Mouse (Mus musculus) myocyte (in vitro differentiated cells): ENCODE data around the gene Irs4. TPM values are rescaled to one million over a fixed set of nuclear protein-coding genes. Genes with fewer than 3 reads are reported as not detected.

ENCODE experiments used
- H3K27me3 ChIP-seq: one replicate; pipeline ENCODE4 v1.6.1; 2011; ENCODE audit not compliant: control insufficient read depth, insufficient read depth, insufficient read length
- H3K36me3 ChIP-seq: one replicate; pipeline ENCODE4 v1.6.1; 2011; ENCODE audit not compliant: control insufficient read depth, insufficient read depth
- H3K4me2 ChIP-seq: one replicate; pipeline ENCODE4 v1.6.1; 2011; ENCODE audit warnings: low read depth, control low read depth
- H3K4me3 ChIP-seq: one replicate; pipeline ENCODE4 v1.5.1; 2011; ENCODE audit warnings: mild to moderate bottlenecking, control low read depth, moderate library complexity
- H3K79me2 ChIP-seq: one replicate; pipeline ENCODE4 v1.6.1; 2011; ENCODE audit not compliant: control insufficient read depth, insufficient read depth
- H3ac ChIP-seq: one replicate; pipeline ENCODE4 v1.6.1; 2011; ENCODE audit not compliant: control insufficient read depth, insufficient read length
- CEBPB ChIP-seq: IDR thresholded peaks from 2 replicates; pipeline ENCODE4 v1.6.1; 2011; ENCODE audit warnings: mild to moderate bottlenecking, moderate library complexity; ENCODE audit not compliant: poor library complexity, insufficient read depth, severe bottlenecking
- E2F4 ChIP-seq: IDR thresholded peaks from one replicate; pipeline ENCODE4 v1.6.1; 2011; ENCODE audit warnings: mild to moderate bottlenecking, control low read depth, moderate library complexity; ENCODE audit not compliant: insufficient read depth
- MAX ChIP-seq: IDR thresholded peaks from one replicate; pipeline ENCODE4 v1.6.1; 2011; ENCODE audit warnings: low read depth, mild to moderate bottlenecking, control low read depth
- MYOD1 ChIP-seq, 3 experiments: IDR thresholded peaks; one replicate each; pipeline ENCODE4 v1.6.1; 2011; ENCODE audit warnings: control low read depth in 2 of 3, low read depth in 2 of 3, mild to moderate bottlenecking in 2 of 3, moderate library complexity in 1 of 3; ENCODE audit not compliant: insufficient read length in 2 of 3, control insufficient read depth in 1 of 3
- MYOG ChIP-seq, 3 experiments: IDR thresholded peaks; one replicate each; pipeline ENCODE4 v1.6.1; 2011; ENCODE audit warnings: control low read depth in 2 of 3, low read depth in 2 of 3, mild to moderate bottlenecking in 2 of 3; ENCODE audit not compliant: insufficient read length in 2 of 3, control insufficient read depth in 1 of 3, insufficient read depth in 1 of 3
- POLR2A ChIP-seq: IDR thresholded peaks from one replicate; pipeline ENCODE4 v1.6.1; 2011; ENCODE audit warnings: low read depth, mild to moderate bottlenecking, control low read depth, moderate library complexity; ENCODE audit not compliant: insufficient read length
- POLR2AphosphoS2 ChIP-seq: IDR thresholded peaks from one replicate; pipeline ENCODE4 v1.6.1; 2011; ENCODE audit warnings: low read depth, control low read depth; ENCODE audit not compliant: insufficient read length
- REST ChIP-seq: IDR thresholded peaks from one replicate; pipeline ENCODE4 v1.6.1; 2011; ENCODE audit warnings: mild to moderate bottlenecking, control low read depth, moderate library complexity; ENCODE audit not compliant: insufficient read depth, insufficient read length
- SRF ChIP-seq: IDR thresholded peaks from one replicate; pipeline ENCODE4 v1.6.1; 2011; ENCODE audit warnings: low read depth; ENCODE audit not compliant: control insufficient read depth, insufficient read length
- TCF12 ChIP-seq: IDR thresholded peaks from one replicate; pipeline ENCODE4 v1.6.1; 2011; ENCODE audit warnings: mild to moderate bottlenecking, control low read depth; ENCODE audit not compliant: poor library complexity, insufficient read depth, severe bottlenecking
- TCF3 ChIP-seq: IDR thresholded peaks from one replicate; pipeline ENCODE4 v1.6.1; 2011; ENCODE audit warnings: low read depth, control low read depth; ENCODE audit not compliant: insufficient read length
- USF1 ChIP-seq: IDR thresholded peaks from one replicate; pipeline ENCODE4 v1.6.1; 2011; ENCODE audit warnings: low read depth, mild to moderate bottlenecking, control low read depth, moderate library complexity
- polyA plus RNA-seq: library from polyadenylated mRNA; unstranded; fragments of >200 nt; fragmentation: generic; extraction: Trizol; gene quantifications from one replicate; pipeline ENCODE4 v1.2.1, GENCODE M21; 2012; ENCODE audit warnings: missing spikeins

The Irs4 gene
- not detected for polyA plus RNA-seq

DNA sequence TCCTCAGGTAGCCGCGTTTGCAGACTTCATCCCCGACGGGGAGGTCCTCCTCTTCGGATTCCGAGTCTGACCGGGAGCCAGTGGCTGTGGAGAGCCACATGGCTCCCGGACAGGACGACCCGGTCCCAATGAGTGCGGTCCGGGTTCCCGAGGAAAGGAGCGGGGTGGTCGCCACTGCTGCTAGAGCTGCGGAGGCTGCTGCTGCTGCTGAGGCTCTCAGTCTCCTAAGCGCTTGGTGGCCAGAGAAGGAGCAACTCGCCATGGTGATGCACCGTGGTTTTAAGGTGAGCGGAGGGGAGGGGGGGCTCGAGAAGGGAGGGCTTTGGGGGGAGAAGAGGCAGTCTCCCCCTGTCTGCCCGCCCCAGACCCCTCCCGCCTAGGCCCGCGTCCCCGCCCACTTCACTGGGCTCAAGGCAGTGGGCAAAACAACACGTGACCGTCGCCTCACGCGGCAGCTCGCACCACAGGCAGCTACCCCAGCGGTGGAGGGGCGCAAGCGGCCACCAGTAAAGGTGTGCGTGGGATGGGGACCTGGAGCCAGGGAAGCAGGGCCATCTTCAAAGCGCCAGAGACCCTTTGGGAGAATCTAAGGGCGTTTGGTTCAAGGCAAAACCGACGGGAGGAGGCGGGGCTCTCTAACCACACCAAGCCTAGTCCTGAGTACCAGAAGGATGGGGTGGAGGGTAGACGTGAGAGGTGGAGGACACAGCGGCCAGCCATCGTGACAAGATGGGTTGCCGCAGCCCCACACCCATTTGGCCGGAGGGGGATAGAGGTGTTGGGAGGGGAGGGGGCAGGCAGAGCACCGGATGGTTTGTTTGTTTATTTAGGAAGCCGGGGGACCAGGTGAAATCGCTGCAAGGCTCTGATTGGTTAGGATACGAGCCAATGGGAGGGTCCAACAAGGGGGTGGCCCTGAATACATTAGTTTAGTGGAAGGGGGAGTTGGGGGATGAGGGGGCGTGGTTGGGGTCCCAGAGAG is at the start of gene Irs4:
TSS of gene Irs4 (minus strand) at position 327 of the 982 bp plus-strand sequence.
- no peak within 1 kb of the TSS for H3ac ChIP-seq
- no peak within 1 kb of the TSS for H3K4me3 ChIP-seq
- peaks cover 18% of the 10 kb centered on the region for H3K27me3 ChIP-seq
- H3K4me2 ChIP-seq = no peak within 1 kb of the TSS
- TF ChIP-seq POLR2A = no peak
- no peak for TF ChIP-seq MYOG (IDR thresholded peaks at IDR 0.05; ENCODE audit: control insufficient read depth in 1 of 3, insufficient read depth in 1 of 3, insufficient read length in 2 of 3, low read depth in 2 of 3)
- TF ChIP-seq POLR2AphosphoS2 = no peak
- TF ChIP-seq MYOD1 (IDR thresholded peaks at IDR 0.05; ENCODE audit: control insufficient read depth in 1 of 3, insufficient read length in 2 of 3, low read depth in 2 of 3) = no peak
- no peak for TF ChIP-seq E2F4
- no peak for TF ChIP-seq MAX
- H3K79me2 ChIP-seq = no peaks in the 10 kb centered on the region
- H3K36me3 ChIP-seq = no peaks in the 10 kb centered on the region

DNA sequence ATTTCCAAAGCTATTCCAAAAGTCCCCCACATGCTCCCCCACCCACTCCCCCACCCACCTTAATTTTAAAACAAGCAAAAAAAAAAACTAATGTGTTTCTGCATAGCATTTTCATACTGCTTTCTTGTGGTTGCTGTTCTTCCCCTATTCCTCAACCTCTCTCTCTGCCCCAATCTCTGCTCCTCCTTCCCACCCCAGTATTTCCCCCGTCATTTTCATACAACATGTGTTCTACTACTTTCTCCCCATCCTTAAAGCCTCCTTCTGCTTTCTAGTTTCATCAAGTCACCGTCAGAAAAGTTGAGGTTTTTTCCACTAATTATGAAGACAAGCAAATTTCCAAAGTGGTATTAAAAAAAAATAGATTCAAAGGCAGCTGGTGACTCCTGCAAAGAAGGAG is 25.3 kb upstream of the Irs4 start:
- no peak overlapping the region for H3K4me3 ChIP-seq
- no peaks in the 10 kb centered on the region for H3K36me3 ChIP-seq
- TF ChIP-seq TCF3 (no peak), E2F4 (no peak), MYOG (IDR thresholded peaks at IDR 0.05; ENCODE audit: control insufficient read depth in 1 of 3, insufficient read depth in 1 of 3, insufficient read length in 2 of 3, low read depth in 2 of 3) (no peak), POLR2A (no peak), TCF12 (no peak), MYOD1 (IDR thresholded peaks at IDR 0.05; ENCODE audit: control insufficient read depth in 1 of 3, insufficient read length in 2 of 3, low read depth in 2 of 3) (no peak), SRF (no peak), MAX (no peak), USF1 (no peak), CEBPB (no peak), POLR2AphosphoS2 (no peak), REST (no peak)
- no peak overlapping the region for H3K4me2 ChIP-seq
- H3ac ChIP-seq = no peak overlapping the region
- no peaks in the 10 kb centered on the region for H3K79me2 ChIP-seq
- H3K27me3 ChIP-seq = no peaks in the 10 kb centered on the region

DNA sequence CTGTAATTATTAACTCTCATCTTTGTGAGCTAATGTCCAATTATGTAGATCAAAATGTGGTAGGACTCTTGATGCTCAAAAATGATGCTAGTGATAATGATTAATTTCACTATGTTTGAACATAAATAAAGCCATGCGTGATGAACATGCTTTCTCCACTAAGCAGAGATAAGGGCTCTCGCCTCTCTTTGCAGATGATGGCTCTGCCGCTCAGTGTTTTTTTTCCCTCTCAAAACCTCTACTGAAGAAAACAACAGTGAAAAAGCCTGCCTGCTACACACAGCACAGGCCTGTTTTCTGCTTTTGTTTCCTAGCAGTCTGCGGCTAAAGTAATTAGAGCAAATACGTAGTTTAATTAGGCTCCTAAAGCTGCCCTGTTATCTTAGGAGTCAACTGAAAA is 4.5 kb upstream of the Irs4 start:
- H3K4me2 ChIP-seq = no peak overlapping the region
- no peak overlapping the region for H3ac ChIP-seq
- no peaks in the 10 kb centered on the region for H3K36me3 ChIP-seq
- TF ChIP-seq MYOG (IDR thresholded peaks at IDR 0.05; ENCODE audit: control insufficient read depth in 1 of 3, insufficient read depth in 1 of 3, insufficient read length in 2 of 3, low read depth in 2 of 3) = no peak
- no peak for TF ChIP-seq MYOD1 (IDR thresholded peaks at IDR 0.05; ENCODE audit: control insufficient read depth in 1 of 3, insufficient read length in 2 of 3, low read depth in 2 of 3)
- TF ChIP-seq USF1 = no peak
- TF ChIP-seq TCF12 = no peak
- no peak for TF ChIP-seq CEBPB
- no peak for TF ChIP-seq E2F4
- TF ChIP-seq POLR2A = no peak
- no peak for TF ChIP-seq MAX
- TF ChIP-seq SRF = no peak
- no peak for TF ChIP-seq POLR2AphosphoS2
- no peak for TF ChIP-seq TCF3
- no peak for TF ChIP-seq REST
- H3K4me3 ChIP-seq = no peak overlapping the region
- H3K79me2 ChIP-seq = no peaks in the 10 kb centered on the region
- peaks cover 11% of the 10 kb centered on the region for H3K27me3 ChIP-seq

DNA sequence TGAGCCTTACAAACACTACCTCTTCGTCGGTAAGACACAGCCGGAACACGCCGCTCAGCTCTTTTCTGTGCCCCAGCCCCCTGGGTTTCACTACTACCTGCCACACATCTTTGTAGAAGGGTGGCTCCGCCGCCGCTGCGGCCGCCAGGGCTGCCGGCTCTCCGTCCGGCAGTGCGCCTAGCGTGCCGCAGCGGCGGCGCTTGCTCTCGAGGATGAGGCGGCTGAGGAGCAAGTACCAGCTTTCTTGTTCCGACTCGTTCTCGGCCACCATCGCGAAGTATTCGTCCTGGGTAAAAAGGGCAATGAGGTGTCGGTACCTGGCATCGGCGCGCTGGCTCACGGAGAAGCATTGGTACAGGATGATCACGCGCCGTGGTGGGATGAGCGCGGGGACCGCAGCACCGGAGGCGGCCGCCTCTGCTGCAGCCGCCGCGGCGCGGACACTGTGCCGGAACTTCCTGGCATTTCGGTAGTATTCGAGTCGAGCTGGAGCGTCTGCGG is 622 bp downstream of the Irs4 start:
- TF ChIP-seq MYOG (IDR thresholded peaks at IDR 0.05; ENCODE audit: control insufficient read depth in 1 of 3, insufficient read depth in 1 of 3, insufficient read length in 2 of 3, low read depth in 2 of 3) (no peak), MAX (no peak), REST (no peak), E2F4 (no peak), SRF (no peak), CEBPB (no peak), USF1 (no peak), POLR2A (no peak), TCF3 (no peak), MYOD1 (IDR thresholded peaks at IDR 0.05; ENCODE audit: control insufficient read depth in 1 of 3, insufficient read length in 2 of 3, low read depth in 2 of 3) (no peak), TCF12 (no peak), POLR2AphosphoS2 (no peak)
- Histone ChIP-seq H3K4me3 (no peak overlapping the region), H3K36me3 (no peaks in the 10 kb centered on the region)

More for the DNA sequence above, 622 bp downstream of the Irs4 start:
- Histone ChIP-seq H3K27me3 (peaks cover 18% of the 10 kb centered on the region), H3ac (no peak overlapping the region), H3K79me2 (no peaks in the 10 kb centered on the region), H3K4me2 (no peak overlapping the region)
